Mouse (Mus musculus) heart, embryonic 13.5 days (tissue): ENCODE measurements around the gene Celsr3. TPM values are rescaled to one million over a fixed set of nuclear protein-coding genes. Genes with fewer than 3 reads are reported as not detected.
A peak's percentile ranks its signal among the peaks of the same experiment; 100 is the strongest.

Experiments used
- ATAC-seq: fragments of 200-750 bp; cut with Nextera tagmentation; 2 replicates; pipeline ENCODE4 v1.8.0; 2017; ENCODE audit warnings: moderate TSS enrichment; ENCODE audit not compliant: insufficient number of reproducible peaks, low FRiP score, low TSS enrichment; ENCODE audit errors: extremely low read depth
- H3K27ac ChIP-seq: fragments of 300-500 bp; sonication (generic); replicated peaks from 2 replicates; pipeline ENCODE4 v1.5.1; 2015; ENCODE audit warnings: moderate library complexity, mild to moderate bottlenecking, inconsistent platforms
- H3K27me3 ChIP-seq: fragments of 300-500 bp; sonication (generic); replicated peaks from 2 replicates; pipeline ENCODE4 v1.6.1; 2015; ENCODE audit warnings: mild to moderate bottlenecking, inconsistent platforms
- H3K36me3 ChIP-seq: fragments of 300-500 bp; sonication (generic); 2 replicates; pipeline ENCODE4 v1.6.1; 2015; ENCODE audit warnings: mild to moderate bottlenecking, inconsistent platforms
- H3K4me1 ChIP-seq: fragments of 300-500 bp; sonication (generic); 2 replicates; pipeline ENCODE4 v1.6.1; 2015; ENCODE audit warnings: inconsistent platforms
- H3K4me2 ChIP-seq: fragments of 300-500 bp; sonication (generic); 2 replicates; pipeline ENCODE4 v1.6.1; 2015; ENCODE audit warnings: inconsistent platforms, mild to moderate bottlenecking, moderate library complexity
- H3K4me3 ChIP-seq: fragments of 300-500 bp; sonication (generic); 2 replicates; pipeline ENCODE4 v1.5.1; 2015; ENCODE audit warnings: moderate library complexity, mild to moderate bottlenecking, inconsistent platforms
- H3K9ac ChIP-seq: fragments of 300-500 bp; sonication (generic); 2 replicates; pipeline ENCODE4 v1.6.1; 2015; ENCODE audit warnings: inconsistent platforms, mild to moderate bottlenecking, moderate library complexity
- H3K9me3 ChIP-seq: fragments of 300-500 bp; sonication (generic); 2 replicates; pipeline ENCODE4 v1.6.1; 2016; ENCODE audit warnings: inconsistent platforms
- WGBS: fragments of 180-500 bp; shearing (Covaris S2); methylation state at CpG from one replicate; pipeline ENCODE4 v1.1.7; 2015; ENCODE audit warnings: mixed read lengths; 5-methylcytosine and 5-hydroxymethylcytosine counted together
- polyA plus RNA-seq: library from polyadenylated mRNA; unstranded; fragments of >200 nt; fragmentation: Nextera tagmentation; extraction: Ambion mirVana; gene quantifications from 2 replicates; pipeline ENCODE4 v1.2.1, GENCODE M21; 2015

The Celsr3 gene
- polyA plus RNA-seq, 1 experiment from 2014 or later: 0.09 TPM

- Histone ChIP-seq H3K4me3 (0 out of 2 replicates have a peak overlapping the region, but pooled peaks have one; percentile 73), H3K27me3 (no peaks in the 10 kb centered on the region), H3K4me1 (peaks cover 49% of the 10 kb centered on the region), H3K4me2 (peak overlapping the region; percentile 84), H3K9me3 (no peaks in the 10 kb centered on the region), H3K36me3 (peaks cover 67% of the 10 kb centered on the region), H3K9ac (peak overlapping the region; percentile 60), H3K27ac (peak overlapping the region; percentile 30)
- 66% methylated on average over 5 of the region's 5 CpGs for WGBS
- ATAC-seq: no peak
Measured at GRCm38 (mm10) chr9:108807674-108808073, 18.4 kb upstream of the Celsr3 start.

GRCm38 (mm10) chr9:108808163-108808665 lies 17.9 kb upstream of the Celsr3 start, which contains the start of gene Nckipsd:
TSS of gene Nckipsd (plus strand) at chr9:108808368.
- Histone ChIP-seq H3K27ac (peak within 1 kb of the TSS; percentile 33), H3K36me3 (peaks cover 67% of the 10 kb centered on the region), H3K4me1 (peaks cover 49% of the 10 kb centered on the region), H3K4me3 (peak within 1 kb of the TSS; percentile 73), H3K9ac (peak within 1 kb of the TSS; percentile 88), H3K4me2 (peak within 1 kb of the TSS; percentile 84), H3K27me3 (no peaks in the 10 kb centered on the region), H3K9me3 (no peaks in the 10 kb centered on the region)
- WGBS: under 1% methylated on average over 62 of the region's 62 CpGs
- peak; percentile 85 for ATAC-seq

GRCm38 (mm10) chr9:108809188-108809587 lies 16.9 kb upstream of the Celsr3 start:
- H3K9me3 ChIP-seq: no peaks in the 10 kb centered on the region
- peak overlapping the region; percentile 84 for H3K4me2 ChIP-seq
- H3K4me1 ChIP-seq: peaks cover 49% of the 10 kb centered on the region
- peak overlapping the region; percentile 73 for H3K4me3 ChIP-seq
- peak overlapping the region; percentile 88 for H3K9ac ChIP-seq
- 44% methylated on average over 5 of the region's 5 CpGs for WGBS
- 0 out of 2 replicates have a peak overlapping the region, but pooled peaks have one; percentile 33 for H3K27ac ChIP-seq
- no peaks in the 10 kb centered on the region for H3K27me3 ChIP-seq
- peaks cover 67% of the 10 kb centered on the region for H3K36me3 ChIP-seq
- no peak for ATAC-seq

GRCm38 (mm10) chr9:108809723-108810122 lies 16.4 kb upstream of the Celsr3 start:
- peaks cover 67% of the 10 kb centered on the region for H3K36me3 ChIP-seq
- H3K4me2 ChIP-seq: peak overlapping the region; percentile 84
- H3K27ac ChIP-seq: no peak overlapping the region
- 78% methylated on average over 6 of the region's 6 CpGs for WGBS
- no peaks in the 10 kb centered on the region for H3K9me3 ChIP-seq
- ATAC-seq: no peak
- H3K4me3 ChIP-seq: no peak overlapping the region
- H3K27me3 ChIP-seq: no peaks in the 10 kb centered on the region
- no peak overlapping the region; the same call in 1 of the 2 replicates for H3K9ac ChIP-seq
- peaks cover 49% of the 10 kb centered on the region for H3K4me1 ChIP-seq

- Histone ChIP-seq H3K36me3 (peaks cover 67% of the 10 kb centered on the region), H3K9ac (no peak overlapping the region), H3K27me3 (no peaks in the 10 kb centered on the region), H3K4me3 (no peak overlapping the region), H3K4me1 (peaks cover 46% of the 10 kb centered on the region), H3K4me2 (no peak overlapping the region), H3K27ac (no peak overlapping the region), H3K9me3 (no peaks in the 10 kb centered on the region)
- no peak for ATAC-seq
- 74% methylated on average over 5 of the region's 5 CpGs for WGBS
Measured at GRCm38 (mm10) chr9:108810516-108810915, 15.6 kb upstream of the Celsr3 start.

GRCm38 (mm10) chr9:108815557-108815956 lies 10.6 kb upstream of the Celsr3 start:
- no peak for ATAC-seq
- H3K36me3 ChIP-seq: peaks cover 70% of the 10 kb centered on the region
- H3K4me1 ChIP-seq: peaks cover 1% of the 10 kb centered on the region; the same call in 1 of the 2 replicates
- H3K27me3 ChIP-seq: 0 out of 2 replicates have a peak, but pooled peaks cover 4% of the 10 kb centered on the region
- H3K27ac ChIP-seq: no peak overlapping the region
- WGBS: 82% methylated on average over 7 of the region's 7 CpGs
- H3K9ac ChIP-seq: no peak overlapping the region
- H3K4me2 ChIP-seq: no peak overlapping the region
- H3K9me3 ChIP-seq: no peaks in the 10 kb centered on the region
- H3K4me3 ChIP-seq: no peak overlapping the region

GRCm38 (mm10) chr9:108819495-108819894 lies 6.6 kb upstream of the Celsr3 start:
- Histone ChIP-seq H3K4me2 (no peak overlapping the region), H3K9ac (no peak overlapping the region), H3K27ac (no peak overlapping the region), H3K36me3 (peaks cover 33% of the 10 kb centered on the region), H3K4me3 (no peak overlapping the region), H3K27me3 (peaks cover 34% of the 10 kb centered on the region), H3K9me3 (no peaks in the 10 kb centered on the region), H3K4me1 (no peaks in the 10 kb centered on the region)
- no peak for ATAC-seq
- 59% methylated on average over 3 of the region's 3 CpGs for WGBS

- no peaks in the 10 kb centered on the region for H3K4me1 ChIP-seq
- no peak overlapping the region for H3K4me3 ChIP-seq
- WGBS: 52% methylated on average over 5 of the region's 5 CpGs
- ATAC-seq: no peak
- no peak overlapping the region for H3K27ac ChIP-seq
- no peak overlapping the region for H3K9ac ChIP-seq
- H3K4me2 ChIP-seq: no peak overlapping the region
- H3K27me3 ChIP-seq: peaks cover 40% of the 10 kb centered on the region
- peaks cover 27% of the 10 kb centered on the region for H3K36me3 ChIP-seq
- H3K9me3 ChIP-seq: no peaks in the 10 kb centered on the region
Measured at GRCm38 (mm10) chr9:108820077-108820476, 6.0 kb upstream of the Celsr3 start.

GRCm38 (mm10) chr9:108824144-108824685 lies 1.9 kb upstream of the Celsr3 start:
- H3K9ac ChIP-seq: no peak overlapping the region
- 3% methylated on average over 25 of the region's 25 CpGs for WGBS
- no peak overlapping the region for H3K27ac ChIP-seq
- no peaks in the 10 kb centered on the region for H3K9me3 ChIP-seq
- peaks cover 81% of the 10 kb centered on the region for H3K27me3 ChIP-seq
- H3K4me1 ChIP-seq: peaks cover 14% of the 10 kb centered on the region
- H3K4me2 ChIP-seq: no peak overlapping the region
- no peaks in the 10 kb centered on the region for H3K36me3 ChIP-seq
- ATAC-seq: no peak
- H3K4me3 ChIP-seq: no peak overlapping the region

- H3K36me3 ChIP-seq: no peaks in the 10 kb centered on the region
- H3K4me1 ChIP-seq: peaks cover 14% of the 10 kb centered on the region
- H3K27me3 ChIP-seq: peaks cover 87% of the 10 kb centered on the region
- H3K4me3 ChIP-seq: no peak overlapping the region
- H3K4me2 ChIP-seq: no peak overlapping the region
- no peak overlapping the region for H3K9ac ChIP-seq
- no peak overlapping the region for H3K27ac ChIP-seq
- no peaks in the 10 kb centered on the region for H3K9me3 ChIP-seq
- 1% methylated on average over 31 of the region's 31 CpGs for WGBS
- ATAC-seq: no peak
Measured at GRCm38 (mm10) chr9:108824755-108825413, 1.2 kb upstream of the Celsr3 start.

GRCm38 (mm10) chr9:108826700-108827340 lies 700 bp downstream of the Celsr3 start:
- Histone ChIP-seq H3K4me3 (peak overlapping the region; percentile 51), H3K9ac (no peak overlapping the region), H3K9me3 (no peaks in the 10 kb centered on the region), H3K27me3 (peaks cover 96% of the 10 kb centered on the region), H3K4me1 (peaks cover 20% of the 10 kb centered on the region), H3K27ac (no peak overlapping the region), H3K36me3 (no peaks in the 10 kb centered on the region), H3K4me2 (peak overlapping the region; percentile 77)
- WGBS: 3% methylated on average over 39 of the region's 39 CpGs
- no peak for ATAC-seq
